Mouse (Mus musculus) heart, adult 2 months (tissue): ENCODE measurements at regions not wholly inside any gene's neighbourhood (a gene's known extent, or its start where the extent isn't known, plus 50 kb on each side); places are given as distances from the start of the nearest gene placed in this dataset.
A peak's percentile ranks its signal among the peaks of the same experiment; 100 is the strongest.

Source experiments
- DNase-seq, 2 experiments: peaks; one replicate each; pipeline ENCODE4 v3.0.0; 2021
- H3K27ac ChIP-seq: fragments of 200-600 bp; 2 replicates; pipeline ENCODE4 v1.8.1; 2022
- H3K27me3 ChIP-seq: fragments of 200-500 bp; 2 replicates; pipeline ENCODE4 v1.6.1; 2012; ENCODE audit warnings: mild to moderate bottlenecking, low read length, inconsistent platforms, mixed read lengths; ENCODE audit not compliant: control insufficient read depth, insufficient read depth
- H3K36me3 ChIP-seq: fragments of 200-500 bp; 2 replicates; pipeline ENCODE4 v1.6.1; 2012; ENCODE audit warnings: low read length, inconsistent platforms; ENCODE audit not compliant: control insufficient read depth, insufficient read depth
- H3K4me1 ChIP-seq: fragments of 200-500 bp; 2 replicates; pipeline ENCODE4 v1.6.1; 2011; ENCODE audit warnings: low read length; ENCODE audit not compliant: control insufficient read depth, insufficient read depth
- H3K4me3 ChIP-seq: fragments of 200-600 bp; 2 replicates; pipeline ENCODE4 v1.8.1; 2022
- H3K79me2 ChIP-seq: fragments of 200-500 bp; replicated peaks from 2 replicates; pipeline ENCODE4 v1.6.1; 2012; ENCODE audit warnings: mild to moderate bottlenecking, inconsistent platforms, low read length, moderate library complexity, mixed read lengths; ENCODE audit not compliant: control insufficient read depth, insufficient read depth
- H3K9ac ChIP-seq: fragments of 200-500 bp; 2 replicates; pipeline ENCODE4 v1.6.1; 2012; ENCODE audit warnings: low read depth, mild to moderate bottlenecking, control low read depth, inconsistent platforms, low read length, mixed read lengths
- CTCF ChIP-seq: fragments of 200-600 bp; IDR thresholded peaks from 2 replicates; pipeline ENCODE4 v1.8.1; 2022; ENCODE audit warnings: antibody characterized with exemption, mild to moderate bottlenecking, moderate library complexity
- EP300 ChIP-seq: fragments of 200-500 bp; IDR thresholded peaks from 2 replicates; pipeline ENCODE4 v1.6.1; 2011; ENCODE audit warnings: low read depth, low read length, control low read depth; ENCODE audit not compliant: insufficient read depth
- POLR2A ChIP-seq: fragments of 200-500 bp; IDR thresholded peaks from 2 replicates; pipeline ENCODE4 v1.6.1; 2011; ENCODE audit warnings: mild to moderate bottlenecking, low read depth, low read length, control low read depth; ENCODE audit not compliant: insufficient read depth
- WGBS: fragments of 180-500 bp; shearing (Covaris S2); methylation state at CpG from one replicate; pipeline ENCODE4 v1.1.7; 2018; 5-methylcytosine and 5-hydroxymethylcytosine counted together
- intact Hi-C: fragments of 180-260 bp; cut with DNase I; formaldehyde crosslinking; loops from one replicate; pipeline ENCODE4 v1.15.1; 2025

GRCm38 (mm10) chr1:33395733-33396132 is 273.9 kb downstream of the Prim2 start:
- no peak overlapping the region for H3K9ac ChIP-seq
- no peak for DNase-seq

GRCm38 (mm10) chr1:33394989-33395594 is 274.5 kb downstream of the Prim2 start:
- no peak overlapping the region for H3K27ac ChIP-seq

More at GRCm38 (mm10) chr1:33395733-33396132, 273.9 kb downstream of the Prim2 start:
- Histone ChIP-seq H3K4me1 (no peaks in the 10 kb centered on the region; the same call in 1 of the 2 replicates), H3K4me3 (no peak overlapping the region), H3K27me3 (no peaks in the 10 kb centered on the region), H3K79me2 (no peaks in the 10 kb centered on the region), H3K27ac (no peak overlapping the region), H3K36me3 (no peaks in the 10 kb centered on the region)
- intact Hi-C loops: no loop called here
- TF ChIP-seq EP300 (no peak), POLR2A (no peak), CTCF (no peak)
- WGBS: 85% methylated on average over 10 of the region's 10 CpGs

GRCm38 (mm10) chr1:33370796-33371195 is 298.8 kb downstream of the Prim2 start:
- TF ChIP-seq EP300 (no peak), CTCF (no peak), POLR2A (no peak)
- H3K27ac ChIP-seq: peak overlapping the region; percentile 40
- H3K36me3 ChIP-seq: no peaks in the 10 kb centered on the region
- H3K9ac ChIP-seq: no peak overlapping the region
- no peak overlapping the region for H3K4me3 ChIP-seq
- DNase-seq: peak in 1 of 2 experiments; percentile 18
- H3K79me2 ChIP-seq: no peaks in the 10 kb centered on the region
- intact Hi-C loops: no loop called here
- H3K27me3 ChIP-seq: no peaks in the 10 kb centered on the region
- no peaks in the 10 kb centered on the region; the same call in 1 of the 2 replicates for H3K4me1 ChIP-seq
- 57% methylated on average over 7 of the region's 7 CpGs for WGBS

More at GRCm38 (mm10) chr1:33394989-33395594, 274.5 kb downstream of the Prim2 start:
- Histone ChIP-seq H3K27me3 (no peaks in the 10 kb centered on the region), H3K79me2 (no peaks in the 10 kb centered on the region), H3K4me1 (no peaks in the 10 kb centered on the region; the same call in 1 of the 2 replicates), H3K4me3 (no peak overlapping the region), H3K9ac (no peak overlapping the region), H3K36me3 (no peaks in the 10 kb centered on the region)
- no peak for DNase-seq
- 78% methylated on average over 5 of the region's 5 CpGs for WGBS
- no peak for TF ChIP-seq POLR2A
- TF ChIP-seq CTCF: no peak
- no peak for TF ChIP-seq EP300
- intact Hi-C loops: no loop called here

- H3K9ac ChIP-seq: no peak overlapping the region
Observed at GRCm38 (mm10) chr1:33362688-33363426, 306.7 kb downstream of the Prim2 start.

GRCm38 (mm10) chr1:33334061-33334460 is 335.5 kb downstream of the Prim2 start:
- no peak overlapping the region for H3K4me3 ChIP-seq
- TF ChIP-seq POLR2A (no peak), EP300 (peak; percentile 54; the same call in 1 of the 2 replicates), CTCF (no peak)
- peak overlapping the region; percentile 77 for H3K27ac ChIP-seq
- no peaks in the 10 kb centered on the region for H3K79me2 ChIP-seq
- no peaks in the 10 kb centered on the region for H3K27me3 ChIP-seq
- no peak overlapping the region for H3K9ac ChIP-seq
- intact Hi-C loops: no loop called here
- DNase-seq: peak; percentile 33 to 53
- no peaks in the 10 kb centered on the region for H3K4me1 ChIP-seq
- WGBS: 42% methylated on average over 3 of the region's 3 CpGs
- H3K36me3 ChIP-seq: no peaks in the 10 kb centered on the region

More at GRCm38 (mm10) chr1:33362688-33363426, 306.7 kb downstream of the Prim2 start:
- peak; percentile 26 to 38 for DNase-seq
- Histone ChIP-seq H3K79me2 (no peaks in the 10 kb centered on the region), H3K27ac (peak overlapping the region; percentile 77), H3K36me3 (no peaks in the 10 kb centered on the region), H3K27me3 (no peaks in the 10 kb centered on the region), H3K4me1 (no peaks in the 10 kb centered on the region), H3K4me3 (peak overlapping the region; percentile 32; the same call in 1 of the 2 replicates)
- intact Hi-C loops: no loop called here
- TF ChIP-seq POLR2A: no peak
- 0 out of 2 replicates have a peak, but pooled peaks have one; percentile 17 for TF ChIP-seq EP300
- peak; percentile 28 for TF ChIP-seq CTCF
- 34% methylated on average over 13 of the region's 13 CpGs for WGBS
